Mouse (Mus musculus): ENCODE results near the gene Med28. TPM values are rescaled to one million over a fixed set of nuclear protein-coding genes. Genes with fewer than 3 reads are reported as not detected.

Gene Med28
- polyA plus RNA-seq, 1 experiment from 2014 or later = 92.2 TPM

- Histone ChIP-seq H3K27ac (replicated peaks) (no peak overlapping the region), H3K9me3 (replicated peaks) (no peaks in the 10 kb centered on the region)
- WGBS (ENCODE audit: insufficient replicate concordance) = 76% methylated on average over 6 of the region's 6 CpGs
Observed at GRCm38 (mm10) chr5:45512908-45513307, 7.1 kb upstream of the Med28 start.

DNA sequence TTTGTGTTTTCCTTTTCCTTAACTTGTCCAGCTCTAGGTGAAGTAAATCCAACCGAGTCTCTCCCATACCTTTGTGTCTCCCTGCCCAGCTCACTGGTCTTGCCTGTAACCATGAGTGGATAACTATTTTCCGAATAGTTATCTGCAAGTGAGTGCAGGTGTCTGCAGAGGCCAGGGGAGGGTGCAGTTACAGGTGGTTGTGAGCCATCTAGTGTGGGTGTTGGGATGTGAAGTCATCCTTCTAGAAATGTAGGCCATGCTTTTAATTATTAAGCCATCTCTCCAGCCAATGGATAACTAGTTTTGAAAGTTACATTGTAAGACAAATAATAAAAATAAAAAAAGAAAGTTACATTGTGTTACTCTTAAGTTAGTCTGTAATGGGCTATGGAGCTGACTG lies 6.5 kb upstream of the Med28 start:
- WGBS (ENCODE audit: insufficient replicate concordance) = 70% methylated on average over 2 of the region's 2 CpGs
- H3K9me3 ChIP-seq (replicated peaks) = no peaks in the 10 kb centered on the region
- no peak overlapping the region for H3K9ac ChIP-seq
- no peak overlapping the region for H3K27ac ChIP-seq (replicated peaks)
- no peak overlapping the region for H3K4me2 ChIP-seq
- H3K36me3 ChIP-seq (replicated peaks) = peaks cover 19% of the 10 kb centered on the region; the same call in 1 of the 2 replicates
- H3K27me3 ChIP-seq = no peaks in the 10 kb centered on the region
- no peaks in the 10 kb centered on the region for H3K4me1 ChIP-seq (replicated peaks)
- no peak overlapping the region for H3K4me3 ChIP-seq (replicated peaks)
- ATAC-seq (ENCODE audit: insufficient read depth) = no peak

More at GRCm38 (mm10) chr5:45512908-45513307, 7.1 kb upstream of the Med28 start:
- no peak for ATAC-seq (ENCODE audit: insufficient read depth)
- no peaks in the 10 kb centered on the region for H3K27me3 ChIP-seq
- no peak overlapping the region for H3K9ac ChIP-seq
- no peak overlapping the region for H3K4me2 ChIP-seq
- no peaks in the 10 kb centered on the region for H3K4me1 ChIP-seq (replicated peaks)
- H3K36me3 ChIP-seq (replicated peaks) = peaks cover 21% of the 10 kb centered on the region
- H3K4me3 ChIP-seq (replicated peaks) = no peak overlapping the region

DNA sequence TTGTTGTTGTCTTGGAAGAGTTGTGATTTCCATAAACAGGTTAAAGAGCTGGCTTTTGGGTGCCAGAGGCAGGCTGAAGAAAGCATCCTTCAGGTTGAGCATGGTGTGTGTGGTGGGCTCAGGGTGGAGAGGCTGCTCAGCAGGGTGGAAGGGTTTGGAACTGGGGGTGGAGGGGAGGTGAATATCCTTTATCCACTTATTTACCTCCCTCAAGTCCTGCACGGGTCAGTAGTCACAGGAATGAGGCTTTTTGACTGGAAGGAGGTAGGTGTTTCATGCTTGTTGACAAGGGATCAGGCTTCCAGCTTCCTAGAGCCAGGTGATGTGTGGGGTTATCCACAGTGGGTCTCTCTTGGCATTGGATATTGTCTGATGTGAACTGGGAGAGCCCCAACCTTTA lies 5.4 kb upstream of the Med28 start:
- Histone ChIP-seq H3K4me1 (replicated peaks) (peaks cover 2% of the 10 kb centered on the region), H3K36me3 (replicated peaks) (peaks cover 19% of the 10 kb centered on the region; the same call in 1 of the 2 replicates), H3K27ac (replicated peaks) (no peak overlapping the region), H3K27me3 (no peaks in the 10 kb centered on the region), H3K4me2 (no peak overlapping the region), H3K4me3 (replicated peaks) (no peak overlapping the region), H3K9ac (no peak overlapping the region), H3K9me3 (replicated peaks) (no peaks in the 10 kb centered on the region)
- WGBS (ENCODE audit: insufficient replicate concordance) = 44% methylated on average over 1 of the region's 1 CpGs
- no peak for ATAC-seq (ENCODE audit: insufficient read depth)

GRCm38 (mm10) chr5:45515151-45515743 lies 4.8 kb upstream of the Med28 start:
- no peak overlapping the region for H3K4me2 ChIP-seq
- peaks cover 13% of the 10 kb centered on the region; the same call in 1 of the 2 replicates for H3K36me3 ChIP-seq (replicated peaks)
- no peak overlapping the region for H3K27ac ChIP-seq (replicated peaks)
- 73% methylated on average over 10 of the region's 10 CpGs for whole genome bisulfite sequencing (ENCODE audit: insufficient replicate concordance)
- no peak overlapping the region for H3K9ac ChIP-seq
- H3K4me1 ChIP-seq (replicated peaks) = peaks cover 6% of the 10 kb centered on the region
- H3K4me3 ChIP-seq (replicated peaks) = no peak overlapping the region
- no peaks in the 10 kb centered on the region for H3K27me3 ChIP-seq
- no peak for ATAC-seq (ENCODE audit: insufficient read depth)
- no peaks in the 10 kb centered on the region for H3K9me3 ChIP-seq (replicated peaks)

DNA sequence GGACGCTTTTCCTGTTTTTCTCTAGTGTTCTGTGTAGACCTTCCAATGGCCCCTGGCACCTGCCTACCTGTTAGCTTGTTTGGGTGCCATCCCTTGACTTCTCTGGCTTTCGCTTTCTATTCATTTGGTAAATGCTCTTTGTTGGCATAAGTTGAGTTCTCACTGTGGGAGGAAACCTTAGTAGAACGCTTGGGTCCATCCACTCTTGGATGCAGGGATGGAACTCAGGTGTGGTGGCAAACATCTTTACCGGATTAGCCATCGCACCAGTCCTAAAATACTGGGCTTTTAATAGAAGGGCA lies 731 bp downstream of the Med28 start:
- H3K9me3 ChIP-seq (replicated peaks) = no peaks in the 10 kb centered on the region
- H3K9ac ChIP-seq = peak overlapping the region; percentile 91
- peak overlapping the region; percentile 82 for H3K4me2 ChIP-seq
- H3K4me1 ChIP-seq (replicated peaks) = peaks cover 23% of the 10 kb centered on the region
- ATAC-seq (ENCODE audit: insufficient read depth) = no peak
- no peaks in the 10 kb centered on the region for H3K27me3 ChIP-seq
- peak overlapping the region; percentile 78 for H3K27ac ChIP-seq (replicated peaks)
- H3K36me3 ChIP-seq (replicated peaks) = peaks cover 19% of the 10 kb centered on the region
- 6% methylated on average over 5 of the region's 5 CpGs for WGBS (ENCODE audit: insufficient replicate concordance)
- H3K4me3 ChIP-seq (replicated peaks) = peak overlapping the region; percentile 93

- Histone ChIP-seq H3K27me3 (no peaks in the 10 kb centered on the region), H3K4me3 (replicated peaks) (peak overlapping the region; percentile 93), H3K9ac (no peak overlapping the region), H3K4me2 (peak overlapping the region; percentile 82), H3K36me3 (replicated peaks) (peaks cover 27% of the 10 kb centered on the region), H3K9me3 (replicated peaks) (no peaks in the 10 kb centered on the region), H3K4me1 (replicated peaks) (peaks cover 23% of the 10 kb centered on the region), H3K27ac (replicated peaks) (no peak overlapping the region)
- ATAC-seq (ENCODE audit: insufficient read depth) = no peak
- WGBS (ENCODE audit: insufficient replicate concordance) = 64% methylated on average over 6 of the region's 6 CpGs
Observed at GRCm38 (mm10) chr5:45521601-45522000, 1.6 kb downstream of the Med28 start.

GRCm38 (mm10) chr5:45525101-45525500 lies 5.1 kb downstream of the Med28 start:
- H3K9ac ChIP-seq = no peak overlapping the region
- peaks cover 17% of the 10 kb centered on the region for H3K4me1 ChIP-seq (replicated peaks)
- H3K36me3 ChIP-seq (replicated peaks) = peaks cover 54% of the 10 kb centered on the region
- WGBS (ENCODE audit: insufficient replicate concordance) = 82% methylated on average over 10 of the region's 10 CpGs
- no peak for ATAC-seq (ENCODE audit: insufficient read depth)
- no peak overlapping the region for H3K27ac ChIP-seq (replicated peaks)
- H3K27me3 ChIP-seq = no peaks in the 10 kb centered on the region
- no peak overlapping the region for H3K4me2 ChIP-seq
- no peaks in the 10 kb centered on the region for H3K9me3 ChIP-seq (replicated peaks)
- H3K4me3 ChIP-seq (replicated peaks) = no peak overlapping the region

DNA sequence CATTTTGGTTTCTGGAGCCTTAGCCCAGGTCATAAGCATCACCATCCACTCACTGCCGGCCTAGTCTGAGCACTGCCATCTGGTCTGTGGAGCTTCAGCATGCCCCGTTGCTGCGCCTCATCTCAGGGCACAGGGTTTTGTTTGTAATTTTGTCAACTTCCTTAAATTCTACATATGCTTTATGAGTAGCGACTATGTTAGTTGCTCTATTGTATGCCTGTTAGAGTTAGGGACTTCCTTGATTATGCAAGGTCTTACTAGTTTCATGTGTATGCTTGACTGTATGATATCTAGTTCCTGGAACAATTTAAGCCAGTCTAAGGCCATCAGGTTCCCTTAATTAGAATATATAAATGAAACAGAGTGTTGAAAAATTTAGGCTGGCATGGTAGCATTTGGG lies 6.3 kb downstream of the Med28 start:
- 73% methylated on average over 4 of the region's 4 CpGs for WGBS (ENCODE audit: insufficient replicate concordance)
- Histone ChIP-seq H3K9me3 (replicated peaks) (no peaks in the 10 kb centered on the region), H3K4me2 (no peak overlapping the region), H3K9ac (no peak overlapping the region), H3K4me3 (replicated peaks) (no peak overlapping the region), H3K36me3 (replicated peaks) (peaks cover 59% of the 10 kb centered on the region), H3K27ac (replicated peaks) (no peak overlapping the region), H3K27me3 (no peaks in the 10 kb centered on the region), H3K4me1 (replicated peaks) (peaks cover 8% of the 10 kb centered on the region)
- no peak for ATAC-seq (ENCODE audit: insufficient read depth)

DNA sequence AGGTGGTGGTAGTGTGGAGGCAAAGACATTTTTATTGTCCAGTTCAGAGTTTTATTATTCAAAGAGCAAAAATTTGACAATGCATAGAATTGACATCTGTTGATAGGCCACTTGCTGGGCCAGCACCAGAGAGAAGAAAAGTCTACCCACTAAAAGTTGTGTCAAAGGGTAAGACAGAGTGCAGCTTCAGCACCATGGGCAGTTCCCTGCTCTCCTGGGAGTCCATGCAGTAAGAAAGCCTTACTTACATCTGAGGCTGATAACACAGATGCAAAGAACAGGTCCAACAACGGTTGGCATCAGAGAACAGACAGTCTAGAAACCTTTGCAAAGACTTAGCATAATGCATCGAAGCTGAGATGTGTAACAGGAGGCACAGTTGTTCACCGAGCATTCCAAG lies 9.7 kb downstream of the Med28 start:
- Histone ChIP-seq H3K27ac (replicated peaks) (no peak overlapping the region), H3K36me3 (replicated peaks) (peaks cover 50% of the 10 kb centered on the region), H3K4me2 (no peak overlapping the region), H3K4me3 (replicated peaks) (no peak overlapping the region), H3K9me3 (replicated peaks) (no peaks in the 10 kb centered on the region), H3K27me3 (no peaks in the 10 kb centered on the region), H3K4me1 (replicated peaks) (peaks cover 5% of the 10 kb centered on the region; the same call in 1 of the 2 replicates), H3K9ac (no peak overlapping the region)
- ATAC-seq (ENCODE audit: insufficient read depth) = no peak
- WGBS (ENCODE audit: insufficient replicate concordance) = 65% methylated on average over 3 of the region's 3 CpGs

DNA sequence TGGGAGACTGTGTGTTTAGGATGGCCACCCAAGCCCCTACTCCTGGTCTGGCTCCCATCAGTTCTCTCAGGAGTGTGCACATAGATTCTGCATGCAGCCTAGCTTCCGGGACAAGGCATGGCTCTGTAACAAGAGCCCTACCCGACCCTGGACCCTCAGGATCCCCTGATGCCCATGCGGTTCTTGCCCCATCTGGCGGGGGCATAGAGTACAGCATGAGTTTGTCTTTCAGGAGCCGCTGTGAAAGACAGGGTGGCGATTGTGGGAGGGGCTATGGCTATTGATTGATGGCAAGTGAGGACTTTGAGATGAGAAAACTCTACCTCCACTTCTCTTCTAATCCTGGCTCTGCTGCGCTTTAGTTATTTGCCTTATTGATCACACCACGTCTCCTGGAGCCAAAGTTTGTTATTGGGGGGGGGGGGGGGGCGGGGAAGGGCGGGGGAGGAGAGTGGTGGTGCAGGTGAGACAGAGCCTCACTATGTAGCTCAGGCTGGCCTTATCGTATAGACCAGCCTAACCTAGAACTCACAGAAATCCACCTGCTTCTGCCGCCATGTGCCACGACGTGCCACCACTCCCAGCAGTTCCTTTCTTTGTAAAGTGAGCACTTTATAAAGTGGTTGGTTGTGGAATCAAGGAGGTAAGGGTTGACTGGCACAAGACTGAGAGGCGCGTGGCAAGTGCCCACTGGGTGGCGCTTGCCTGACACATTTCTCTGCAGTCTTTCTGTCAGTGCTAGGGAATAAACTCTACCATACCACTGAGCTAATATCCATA lies 14.5 kb downstream of the Med28 start:
- Histone ChIP-seq H3K9me3 (replicated peaks) (no peaks in the 10 kb centered on the region), H3K36me3 (replicated peaks) (peaks cover 8% of the 10 kb centered on the region; the same call in 1 of the 2 replicates), H3K4me1 (replicated peaks) (peaks cover 5% of the 10 kb centered on the region; the same call in 1 of the 2 replicates), H3K27ac (replicated peaks) (no peak overlapping the region), H3K4me3 (replicated peaks) (no peak overlapping the region), H3K9ac (no peak overlapping the region), H3K4me2 (peak overlapping the region; percentile 33), H3K27me3 (no peaks in the 10 kb centered on the region)
- WGBS (ENCODE audit: insufficient replicate concordance) = 5% methylated on average over 17 of the region's 17 CpGs
- ATAC-seq (ENCODE audit: insufficient read depth) = peak; percentile 78

- ATAC-seq (ENCODE audit: insufficient read depth) = no peak
- no peaks in the 10 kb centered on the region for H3K9me3 ChIP-seq (replicated peaks)
- no peaks in the 10 kb centered on the region for H3K27me3 ChIP-seq
- 49% methylated on average over 4 of the region's 4 CpGs for WGBS (ENCODE audit: insufficient replicate concordance)
- no peak overlapping the region for H3K4me3 ChIP-seq (replicated peaks)
- H3K4me2 ChIP-seq = no peak overlapping the region
- H3K9ac ChIP-seq = no peak overlapping the region
- H3K4me1 ChIP-seq (replicated peaks) = peaks cover 5% of the 10 kb centered on the region; the same call in 1 of the 2 replicates
- H3K27ac ChIP-seq (replicated peaks) = no peak overlapping the region
- H3K36me3 ChIP-seq (replicated peaks) = 0 out of 2 replicates have a peak, but pooled peaks cover 4% of the 10 kb centered on the region
Observed at GRCm38 (mm10) chr5:45535177-45535576, 15.1 kb downstream of the Med28 start.
